11 mouse cellular contexts compared by ENCODE assay signal in genomic region chr3:51751440-51751839, GRCm38 (mm10).
DNase-seq lines count a peak whose midpoint lies in the region; ATAC-seq and TF ChIP-seq lines count a peak whose summit lies in the region.
"Had no signal": no experiment of that assay in that cellular context is flagged by ENCODE, and none has a peak within 500 bp of the region (broad histone marks: within the 10 kb centered on the region; RNA-seq: fewer than 3 reads in every experiment).

No protein-coding gene starts in this region.

- WGBS in kidney, adult 2 months = 81% methylated on average over 12 of the region's 12 CpGs
- WGBS in hindbrain, embryonic 16.5 days = 45% methylated on average over 12 of the region's 12 CpGs

- H3K27ac ChIP-seq in kidney, adult 2 months (ENCODE audit: insufficient read depth, low read depth, low read length) = no peak overlapping the region
- peak overlapping the region; percentile 16; the same call in 1 of the 2 replicates for H3K27ac ChIP-seq in hindbrain, embryonic 16.5 days (ENCODE audit: low read depth, low read length)
- H3K27ac ChIP-seq: embryonic facial prominence, embryonic 12.5 days; neural tube, embryonic 12.5 days had no signal

- no peak; the same call in 1 of the 2 replicates for TF ChIP-seq CTCF in kidney, adult 2 months (conservative IDR thresholded peaks at IDR 0.05; ENCODE audit: insufficient read depth, insufficient read length, low read depth, low read length)

- H3K9me3 ChIP-seq in hindbrain, embryonic 16.5 days (ENCODE audit: control insufficient read depth, low read length) = no peaks in the 10 kb centered on the region
- H3K9me3 ChIP-seq: embryonic facial prominence, embryonic 12.5 days; neural tube, embryonic 12.5 days had no signal

- H3K4me2 ChIP-seq in hindbrain, embryonic 16.5 days (ENCODE audit: low read length) = no peak overlapping the region
- H3K4me2 ChIP-seq: embryonic facial prominence, embryonic 12.5 days; neural tube, embryonic 12.5 days had no signal

- H3K27me3 ChIP-seq in kidney, adult 2 months (replicated peaks; ENCODE audit: control insufficient read depth, insufficient read depth, low read length) = no peaks in the 10 kb centered on the region
- H3K27me3 ChIP-seq in hindbrain, embryonic 16.5 days (replicated peaks; ENCODE audit: control insufficient read depth, insufficient read depth, low read length) = no peaks in the 10 kb centered on the region
- H3K27me3 ChIP-seq: embryonic facial prominence, embryonic 12.5 days; neural tube, embryonic 12.5 days had no signal

- H3K4me3 ChIP-seq in kidney, adult 2 months (ENCODE audit: insufficient read depth, low read depth, low read length) = no peak overlapping the region
- H3K4me3 ChIP-seq in hindbrain, embryonic 16.5 days (ENCODE audit: low read length) = no peak overlapping the region
- H3K4me3 ChIP-seq: embryonic facial prominence, embryonic 12.5 days; neural tube, embryonic 12.5 days had no signal

- H3K9ac ChIP-seq in hindbrain, embryonic 16.5 days (ENCODE audit: low read depth, low read length) = peak overlapping the region; percentile 29; the same call in 1 of the 2 replicates
- H3K9ac ChIP-seq: embryonic facial prominence, embryonic 12.5 days; neural tube, embryonic 12.5 days had no signal

- H3K4me1 ChIP-seq in kidney, adult 2 months (ENCODE audit: control insufficient read depth, insufficient read depth, low read length) = peaks cover 12% of the 10 kb centered on the region
- H3K4me1 ChIP-seq in hindbrain, embryonic 16.5 days (ENCODE audit: control insufficient read depth, insufficient read depth, low read depth, low read length) = peaks cover 27% of the 10 kb centered on the region

- DNase-seq in cerebellum, adult 11-12 months = peak; percentile 61
- DNase-seq in kidney, adult 2 months = peak; percentile 32
- DNase-seq in kidney, adult 11 months = no peak
- DNase-seq in cerebellum, adult 18-20 months = peak; percentile 50 to 60
- no peak for DNase-seq in urinary bladder, adult 2 months (ENCODE audit: low spot score)
- DNase-seq in adrenal gland, postnatal 25 days = no peak
- DNase-seq: adrenal gland, adult 2 months had no signal

- H3K36me3 ChIP-seq in kidney, adult 2 months (ENCODE audit: control insufficient read depth, insufficient read depth, low read length) = no peaks in the 10 kb centered on the region
- H3K36me3 ChIP-seq in hindbrain, embryonic 16.5 days (ENCODE audit: control insufficient read depth, insufficient read depth, low read length) = no peaks in the 10 kb centered on the region
- H3K36me3 ChIP-seq: embryonic facial prominence, embryonic 12.5 days; neural tube, embryonic 12.5 days had no signal

- no peak for TF ChIP-seq POLR2A in kidney, adult 2 months (IDR thresholded peaks at IDR 0.05; ENCODE audit: low read depth, low read length)

- ATAC-seq in cerebellum, adult (ENCODE audit: insufficient number of reproducible peaks, low FRiP score, low TSS enrichment) = no peak; the same call in 1 of the 2 replicates
- ATAC-seq in hindbrain, embryonic 16.5 days = no peak

Comparison
In these comparisons a context has a peak if more than half of its experiments do, and no peak if none do; other contexts are left out.
1. DNase-seq: peak in cerebellum, adult 11-12 months (single experiment), kidney, adult 2 months (single experiment) and cerebellum, adult 18-20 months (2 of 2); none in kidney, adult 11 months (single experiment), urinary bladder, adult 2 months (single experiment) and adrenal gland, postnatal 25 days (single experiment).